Mouse (Mus musculus) forebrain, embryonic 10.5 days (tissue): Measurements from ENCODE around the gene Omt2a. TPM values are rescaled to one million over a fixed set of nuclear protein-coding genes. Genes with fewer than 3 reads are reported as not detected.
"Not testable (repeated sequence)": the region's sequence is repeated elsewhere in the genome, so short reads cannot be mapped to it uniquely, and the experiment has no call there.

Source experiments
- DNase-seq: peaks from one replicate; pipeline ENCODE4 v3.0.0-alpha.2; 2017; ENCODE audit warnings: low spot score; ENCODE audit errors: extremely low spot score
- H3K27ac ChIP-seq: fragments of 300-500 bp; sonication (generic); 2 replicates; pipeline ENCODE4 v1.5.1; 2016; ENCODE audit warnings: mild to moderate bottlenecking
- H3K27me3 ChIP-seq: fragments of 300-500 bp; sonication (generic); 2 replicates; pipeline ENCODE4 v1.6.1; 2016; ENCODE audit warnings: mild to moderate bottlenecking; ENCODE audit not compliant: poor library complexity, severe bottlenecking
- H3K36me3 ChIP-seq: fragments of 300-500 bp; sonication (generic); replicated peaks from 2 replicates; pipeline ENCODE4 v1.6.1; 2016; ENCODE audit warnings: mild to moderate bottlenecking, moderate library complexity
- H3K4me1 ChIP-seq: fragments of 300-500 bp; sonication (generic); 2 replicates; pipeline ENCODE4 v1.6.1; 2016
- H3K4me3 ChIP-seq: fragments of 300-500 bp; sonication (generic); 2 replicates; pipeline ENCODE4 v1.5.1; 2016; ENCODE audit warnings: mild to moderate bottlenecking, moderate library complexity
- H3K9me3 ChIP-seq: fragments of 300-500 bp; sonication (generic); 2 replicates; pipeline ENCODE4 v1.6.1; 2016; ENCODE audit warnings: mild to moderate bottlenecking, moderate library complexity
- WGBS: fragments of 180-500 bp; shearing (Covaris S2); methylation state at CpG from one replicate; pipeline ENCODE4 v1.1.7; 2016; 5-methylcytosine and 5-hydroxymethylcytosine counted together
- polyA plus RNA-seq: library from polyadenylated mRNA; unstranded; fragments of >200 nt; fragmentation: Nextera tagmentation; extraction: Ambion mirVana; gene quantifications from 2 replicates; pipeline ENCODE4 v1.2.1, GENCODE M21; 2016

The Omt2a gene
- polyA plus RNA-seq, result not detected in 2 replicates

GRCm38 (mm10) chr9:78314696-78315095 lies at the start of gene Omt2a:
Gene Omt2a, minus strand, starts transcription at chr9:78314796.
- DNase-seq, result no peak
- no peak within 1 kb of the TSS for H3K4me3 ChIP-seq
- no peak within 1 kb of the TSS for H3K27ac ChIP-seq
- H3K4me1 ChIP-seq, result no peaks in the 10 kb centered on the region
- H3K27me3 ChIP-seq, result no peaks in the 10 kb centered on the region
- no peaks in the 10 kb centered on the region for H3K36me3 ChIP-seq
- no peaks in the 10 kb centered on the region for H3K9me3 ChIP-seq
- WGBS, result 86% methylated on average over 2 of the region's 2 CpGs

GRCm38 (mm10) chr9:78363374-78363773 lies 48.8 kb upstream of the Omt2a start:
- no peak for DNase-seq
- H3K4me3 ChIP-seq, result no peak overlapping the region
- no peak overlapping the region for H3K27ac ChIP-seq
- H3K4me1 ChIP-seq, result peaks cover 5% of the 10 kb centered on the region; the same call in 1 of the 2 replicates
- H3K36me3 ChIP-seq, result no peaks in the 10 kb centered on the region
- no peaks in the 10 kb centered on the region for H3K27me3 ChIP-seq
- H3K9me3 ChIP-seq, result no peaks in the 10 kb centered on the region
- WGBS, result 77% methylated on average over 6 of the region's 6 CpGs

- Histone ChIP-seq H3K27ac (no peak overlapping the region), H3K4me3 (no peak overlapping the region), H3K27me3 (no peaks in the 10 kb centered on the region), H3K36me3 (no peaks in the 10 kb centered on the region), H3K4me1 (no peaks in the 10 kb centered on the region), H3K9me3 (no peaks in the 10 kb centered on the region)
- DNase-seq, result no peak
- 49% methylated on average over 2 of the region's 2 CpGs for WGBS
These were observed 45.9 kb upstream of the Omt2a start for GRCm38 (mm10) chr9:78360484-78360872.

- DNase-seq, result no peak
- Histone ChIP-seq H3K27ac (no peak overlapping the region), H3K4me3 (no peak overlapping the region), H3K9me3 (no peaks in the 10 kb centered on the region), H3K27me3 (no peaks in the 10 kb centered on the region), H3K36me3 (no peaks in the 10 kb centered on the region), H3K4me1 (no peaks in the 10 kb centered on the region)
- 79% methylated on average over 6 of the region's 6 CpGs for WGBS
These were observed 45.3 kb upstream of the Omt2a start for GRCm38 (mm10) chr9:78359750-78360483.

GRCm38 (mm10) chr9:78358053-78358452 lies 43.5 kb upstream of the Omt2a start:
- DNase-seq, result peak; percentile 69
- Histone ChIP-seq H3K36me3 (no peaks in the 10 kb centered on the region), H3K27ac (no peak overlapping the region), H3K9me3 (no peaks in the 10 kb centered on the region), H3K4me1 (no peaks in the 10 kb centered on the region), H3K4me3 (no peak overlapping the region), H3K27me3 (no peaks in the 10 kb centered on the region)
- WGBS, result 15% methylated on average over 9 of the region's 9 CpGs

GRCm38 (mm10) chr9:78355611-78356010 lies 41.0 kb upstream of the Omt2a start, which contains the start of gene Gsta2:
Gene Gsta2, minus strand, starts transcription at chr9:78355788.
- no peaks in the 10 kb centered on the region for H3K27me3 ChIP-seq
- WGBS, result 91% methylated on average over 8 of the region's 8 CpGs
- no peaks in the 10 kb centered on the region for H3K36me3 ChIP-seq
- DNase-seq, result no peak
- no peak within 1 kb of the TSS for H3K4me3 ChIP-seq
- no peaks in the 10 kb centered on the region for H3K9me3 ChIP-seq
- no peaks in the 10 kb centered on the region for H3K4me1 ChIP-seq
- H3K27ac ChIP-seq, result no peak within 1 kb of the TSS

- H3K36me3 ChIP-seq, result no peaks in the 10 kb centered on the region
- DNase-seq, result no peak
- no peak overlapping the region for H3K27ac ChIP-seq
- no peak overlapping the region for H3K4me3 ChIP-seq
- WGBS, result 85% methylated on average over 11 of the region's 11 CpGs
- no peaks in the 10 kb centered on the region for H3K9me3 ChIP-seq
- no peaks in the 10 kb centered on the region for H3K27me3 ChIP-seq
- H3K4me1 ChIP-seq, result no peaks in the 10 kb centered on the region
These were observed 40.3 kb upstream of the Omt2a start for GRCm38 (mm10) chr9:78354665-78355578.

GRCm38 (mm10) chr9:78351504-78352220 lies 37.1 kb upstream of the Omt2a start:
- H3K4me3 ChIP-seq, result no peak overlapping the region
- no peaks in the 10 kb centered on the region for H3K36me3 ChIP-seq
- 90% methylated on average over 6 of the region's 6 CpGs for WGBS

GRCm38 (mm10) chr9:78350007-78350406 lies 35.4 kb upstream of the Omt2a start:
- DNase-seq, H3K4me1 ChIP-seq, H3K36me3 ChIP-seq, H3K27me3 ChIP-seq, H3K27ac ChIP-seq, H3K4me3 ChIP-seq, H3K9me3 ChIP-seq: not testable (repeated sequence)

More at GRCm38 (mm10) chr9:78351504-78352220, 37.1 kb upstream of the Omt2a start:
- H3K4me1 ChIP-seq, result no peaks in the 10 kb centered on the region
- DNase-seq, result no peak
- H3K9me3 ChIP-seq, result no peaks in the 10 kb centered on the region
- no peak overlapping the region for H3K27ac ChIP-seq
- no peaks in the 10 kb centered on the region for H3K27me3 ChIP-seq

GRCm38 (mm10) chr9:78349141-78349540 lies 34.5 kb upstream of the Omt2a start:
- WGBS, result 81% methylated on average over 3 of the region's 3 CpGs
- H3K27me3 ChIP-seq, H3K4me3 ChIP-seq, H3K36me3 ChIP-seq, H3K4me1 ChIP-seq, H3K9me3 ChIP-seq, H3K27ac ChIP-seq, DNase-seq: not testable (repeated sequence)

- not testable (repeated sequence) for DNase-seq, H3K4me1 ChIP-seq, H3K4me3 ChIP-seq, H3K27ac ChIP-seq, H3K9me3 ChIP-seq, H3K27me3 ChIP-seq, H3K36me3 ChIP-seq
- 71% methylated on average over 6 of the region's 6 CpGs for WGBS
These were observed 33.8 kb upstream of the Omt2a start for GRCm38 (mm10) chr9:78348206-78349004.

- DNase-seq, result no peak
- H3K9me3 ChIP-seq, result no peaks in the 10 kb centered on the region
- 63% methylated on average over 3 of the region's 3 CpGs for whole genome bisulfite sequencing
- no peaks in the 10 kb centered on the region for H3K27me3 ChIP-seq
- H3K36me3 ChIP-seq, result no peaks in the 10 kb centered on the region
- H3K4me1 ChIP-seq, result no peaks in the 10 kb centered on the region
- H3K27ac ChIP-seq, result no peak overlapping the region
- no peak overlapping the region for H3K4me3 ChIP-seq
These were observed 32.4 kb upstream of the Omt2a start for GRCm38 (mm10) chr9:78347004-78347403.
